Mouse (Mus musculus) left cerebral cortex, postnatal 25 days (tissue): ENCODE results near the gene Cog8. TPM values are rescaled to one million over a fixed set of nuclear protein-coding genes. Genes with fewer than 3 reads are reported as not detected.
"Not testable (repeated sequence)": the region's sequence is repeated elsewhere in the genome, so short reads cannot be mapped to it uniquely, and the experiment has no call there.

Experiments
- DNase-seq, 2 experiments: peaks; one replicate each; pipeline ENCODE4 v3.0.0; 2022; ENCODE audit warnings: low spot score in 2 of 2, mixed read lengths in 1 of 2
- intact Hi-C: fragments of 180-260 bp; cut with DNase I; formaldehyde crosslinking; loops from one replicate; pipeline ENCODE4 v1.15.1; 2025
- total RNA-seq, 2 experiments: library from RNA; stranded (reverse); gene quantifications; 2 replicates each; pipeline ENCODE4 v1.2.3; 2021

Gene Cog8
- total RNA-seq, 2 experiments from 2014 or later: 25.8 to 27.2 TPM

DNA sequence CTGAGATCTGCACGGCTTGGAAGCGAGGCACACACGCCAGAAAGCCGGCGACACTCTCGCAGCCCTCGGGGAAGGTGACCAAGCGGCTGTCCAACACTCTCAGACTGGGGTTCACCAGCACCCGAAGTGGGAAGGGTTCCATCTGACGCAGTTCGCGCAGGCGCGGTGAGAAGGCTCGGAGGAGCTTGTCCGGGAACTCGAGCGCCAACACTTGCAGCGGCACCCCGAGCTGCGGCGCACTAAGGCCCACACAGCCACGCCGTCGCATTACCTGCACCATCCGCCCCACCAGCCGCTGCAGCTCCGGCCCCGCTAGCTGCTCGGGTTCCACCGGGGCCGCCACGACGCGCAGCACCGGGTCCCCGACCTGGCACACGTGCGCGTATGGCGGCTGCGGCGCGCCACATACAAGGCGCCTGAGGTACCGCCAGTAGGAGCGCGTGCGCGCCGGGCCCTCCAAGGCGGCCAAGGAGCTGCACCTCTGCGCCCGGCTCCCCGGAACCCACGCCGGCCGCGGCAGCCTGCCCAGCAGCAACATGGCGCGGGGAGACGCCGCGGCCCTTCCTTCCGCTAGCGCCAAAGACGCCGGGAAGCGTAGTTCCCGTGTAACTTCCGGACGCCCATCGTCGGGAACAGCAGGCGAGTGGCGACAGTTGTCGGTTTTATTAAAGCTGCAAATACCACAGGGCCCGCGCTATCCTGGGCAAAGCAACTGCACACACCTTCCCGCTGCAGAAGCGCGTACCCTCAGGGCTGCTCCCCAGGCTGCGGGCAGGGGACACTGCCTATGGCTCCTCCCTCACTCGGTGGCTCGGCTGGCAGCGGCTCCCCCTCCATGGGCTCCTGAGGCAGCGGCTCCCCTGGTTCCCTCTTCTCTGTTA, 8.2 kb downstream of the Cog8 start, which contains the start of gene Pdf:
Gene Pdf, minus strand, starts transcription at position 554 of the 881 bp plus-strand sequence.
- DNase-seq: peak; percentile 89
- intact Hi-C loops: loop anchor here (1.0 kb wide), 2 partner anchors 8 to 17 kb away; partner anchors contain the start of genes Cog8, Nip7 and Vps4a

DNA sequence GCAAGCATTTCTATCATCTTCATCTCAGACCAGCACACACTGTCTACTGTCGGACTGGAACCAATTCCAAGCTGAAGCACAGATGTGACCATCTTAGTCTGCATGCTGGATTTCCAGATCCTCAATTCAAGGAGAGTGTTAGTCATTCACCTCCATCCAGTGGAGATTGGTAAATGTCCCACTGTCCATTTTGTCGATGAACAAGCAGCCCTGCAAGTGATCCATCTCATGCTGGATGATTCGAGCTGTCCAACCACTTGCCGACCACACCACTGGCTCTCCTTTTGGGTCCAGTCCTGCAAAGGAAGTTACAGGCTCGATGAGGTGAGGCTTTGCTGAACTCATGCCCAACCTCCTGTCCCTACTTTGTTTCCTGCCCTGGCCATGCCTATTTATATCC, 9.5 kb downstream of the Cog8 start:
- intact Hi-C loops: no loop called here
- DNase-seq: no peak

DNA sequence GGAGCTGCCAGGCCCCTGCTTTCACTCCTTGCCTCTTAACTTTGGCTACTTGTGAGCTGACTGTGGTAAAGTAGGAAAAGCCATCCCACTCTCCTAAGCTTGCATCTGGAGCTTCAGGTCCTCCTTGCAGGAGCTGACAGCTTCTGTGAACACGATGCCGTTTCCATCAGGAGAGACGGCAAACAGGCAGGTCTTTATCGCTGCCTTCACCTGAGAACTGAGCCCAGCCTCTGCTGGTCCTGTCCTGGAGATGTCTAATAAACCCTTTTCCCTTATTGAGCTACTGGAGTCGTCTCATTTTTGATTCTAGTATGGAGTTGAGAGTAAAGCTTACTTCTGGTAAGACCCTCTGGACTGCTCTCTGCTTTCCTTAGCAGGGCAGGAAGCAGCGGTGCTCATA, 11.0 kb downstream of the Cog8 start:
- DNase-seq: no peak
- intact Hi-C loops: no loop called here

DNA sequence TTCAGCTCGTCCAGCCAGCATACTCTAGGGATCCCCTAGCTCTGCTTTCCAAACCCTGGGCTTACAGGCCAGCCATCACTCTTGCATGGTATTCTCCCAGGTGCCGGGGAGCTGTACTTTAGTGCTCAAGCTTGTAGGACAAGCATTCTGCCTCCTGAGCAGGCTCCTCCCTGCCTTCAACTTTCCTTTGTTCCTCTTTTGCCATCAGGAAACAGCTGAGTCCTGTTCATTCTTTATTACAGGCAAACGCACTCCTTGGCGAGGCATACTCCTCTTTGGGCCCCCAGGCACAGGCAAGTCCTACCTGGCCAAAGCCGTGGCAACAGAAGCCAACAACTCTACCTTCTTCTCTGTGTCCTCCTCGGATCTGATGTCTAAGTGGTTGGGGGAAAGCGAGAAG, 15.9 kb downstream of the Cog8 start:
- intact Hi-C loops: no loop called here
- no peak for DNase-seq

DNA sequence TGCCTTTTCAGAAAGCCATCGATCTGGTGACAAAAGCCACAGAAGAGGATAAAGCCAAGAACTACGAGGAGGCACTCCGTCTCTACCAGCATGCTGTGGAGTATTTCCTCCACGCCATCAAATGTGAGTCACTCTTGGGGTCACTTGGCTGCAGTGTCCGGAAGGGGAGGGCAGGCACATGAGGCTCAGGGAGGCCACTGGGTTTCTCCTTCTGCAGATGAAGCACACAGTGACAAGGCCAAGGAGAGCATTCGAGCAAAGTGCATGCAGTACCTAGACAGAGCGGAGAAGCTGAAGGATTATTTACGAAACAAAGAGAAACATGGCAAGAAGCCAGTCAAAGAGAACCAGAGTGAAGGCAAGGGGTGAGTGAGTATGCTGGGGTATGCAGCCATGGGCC, 19.9 kb downstream of the Cog8 start:
- intact Hi-C loops: loop anchor here (10.0 kb wide), 1 partner anchor 352 kb away; the partner anchor contains the start of gene Tango6
- no peak for DNase-seq

DNA sequence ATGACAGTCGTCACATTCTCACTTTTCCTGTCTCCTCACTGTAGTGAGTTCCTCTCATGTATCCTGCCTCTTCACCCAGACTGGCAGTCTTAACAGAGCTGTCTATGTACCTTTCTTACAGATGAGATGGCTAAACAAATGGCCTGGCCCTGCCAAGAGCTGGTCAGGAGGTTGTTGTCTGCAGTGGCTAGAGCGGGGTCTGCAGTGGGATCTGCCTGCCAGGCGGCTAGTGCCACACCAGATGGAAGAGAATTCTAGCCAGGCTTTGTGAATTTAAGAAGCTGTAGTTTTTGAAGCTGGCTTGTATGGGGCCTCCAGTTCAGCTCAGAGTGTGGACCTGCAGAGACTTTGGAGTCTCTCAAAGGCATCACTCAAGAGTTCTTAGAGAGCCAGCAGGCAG, 20.8 kb downstream of the Cog8 start:
- intact Hi-C loops: loop anchor here (10.0 kb wide), 1 partner anchor 351 kb away; the partner anchor contains the start of gene Tango6
- DNase-seq: no peak

DNA sequence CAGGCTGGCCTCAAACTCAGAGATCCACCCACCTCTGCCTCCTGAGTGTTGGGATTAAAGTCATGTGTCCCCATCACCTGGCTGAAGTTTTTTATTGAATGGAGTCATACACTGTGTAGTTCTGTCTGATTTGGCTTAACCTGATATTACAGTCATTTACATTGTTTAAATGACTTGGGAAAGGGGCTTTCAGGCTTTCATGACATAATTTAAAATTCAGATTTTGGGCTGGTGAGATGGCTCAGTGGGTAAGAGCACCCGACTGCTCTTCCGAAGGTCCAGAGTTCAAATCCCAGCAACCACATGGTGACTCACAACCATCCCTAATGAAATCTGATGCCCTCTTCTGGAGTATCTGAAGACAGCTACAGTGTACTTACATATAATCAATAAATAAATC, 22.9 kb downstream of the Cog8 start:
- intact Hi-C loops: loop anchor here (10.0 kb wide), 1 partner anchor 349 kb away; the partner anchor contains the start of gene Tango6
- DNase-seq: not testable (repeated sequence)

DNA sequence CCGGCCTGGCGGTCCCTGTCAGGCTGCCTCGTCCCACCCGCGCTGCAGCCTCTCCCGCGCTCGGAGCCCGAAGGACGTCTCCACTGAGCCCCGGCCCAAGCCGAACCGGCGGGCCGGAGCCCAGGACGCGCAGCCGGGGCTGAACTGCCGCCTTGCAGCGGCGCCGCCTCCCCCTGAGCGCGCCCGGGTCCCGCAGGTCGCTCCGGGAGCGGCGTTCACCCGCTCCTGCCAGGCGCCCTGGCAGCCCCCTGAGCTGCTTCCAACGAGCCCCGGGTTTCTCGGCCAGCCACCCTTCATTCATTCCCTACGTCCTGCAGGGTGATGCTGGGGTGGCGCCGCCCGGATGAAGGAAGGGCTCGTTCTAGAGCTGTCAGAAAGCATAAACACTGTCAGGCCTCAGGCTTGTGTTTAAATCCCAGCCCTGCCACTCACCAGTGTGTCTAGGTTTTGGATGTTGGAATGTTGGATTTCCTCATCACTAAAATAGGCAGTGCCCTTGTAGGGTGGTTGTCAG, 24.9 kb downstream of the Cog8 start:
- intact Hi-C loops: loop anchor here (1.0 to 10.0 kb wide), 2 partner anchors 17 to 347 kb away; partner anchors contain the start of genes Pdf and Tango6
- DNase-seq: peak in 1 of 2 experiments; percentile 49

DNA sequence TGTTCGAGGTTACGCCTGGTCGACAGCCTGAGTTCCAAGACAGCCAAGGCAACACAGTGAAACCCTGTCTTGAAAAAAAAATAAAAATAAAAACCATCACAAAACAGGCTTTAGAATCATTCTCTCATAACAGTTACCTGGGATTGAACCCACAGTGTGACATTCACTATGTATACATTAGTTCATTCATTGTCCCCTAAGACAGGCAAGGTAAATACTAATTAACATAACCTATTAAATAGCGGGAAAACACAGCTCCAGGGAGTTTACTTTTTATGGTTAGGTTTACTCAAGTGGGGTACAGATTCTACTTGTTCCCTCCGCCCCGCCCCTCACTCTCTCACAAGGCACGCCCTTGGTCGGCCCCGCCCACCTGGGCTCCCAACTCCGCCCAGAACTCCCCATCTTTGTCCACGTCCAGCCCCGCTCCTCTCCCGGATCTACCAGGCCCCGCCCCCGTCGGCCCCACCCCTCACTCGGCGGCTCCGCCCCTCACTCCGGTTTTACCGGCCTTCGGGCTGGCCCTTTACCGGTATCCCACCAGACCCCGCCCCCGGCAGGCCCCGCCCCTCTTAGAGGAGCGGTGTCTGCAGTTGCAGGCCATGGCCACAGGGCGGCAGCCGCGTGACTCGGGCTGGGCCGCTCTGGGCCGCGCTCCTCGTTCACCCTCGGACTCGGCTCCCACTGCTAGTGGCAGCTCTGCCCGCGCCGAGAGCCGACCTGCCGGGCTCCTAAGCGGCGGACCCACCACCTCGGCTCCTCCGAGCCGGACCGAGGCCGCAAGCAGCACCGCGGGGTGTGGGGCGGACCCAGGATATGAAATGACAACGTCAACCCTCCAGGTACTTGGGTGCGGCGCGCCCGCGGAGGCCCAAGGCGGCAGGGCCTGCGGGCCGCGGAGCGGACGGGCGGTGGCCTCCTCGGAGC, 25.6 kb downstream of the Cog8 start, which contains the start of gene Vps4a:
Gene Vps4a, plus strand, starts transcription at position 573 of the 927 bp plus-strand sequence.
- peak; percentile 94 to 96 for DNase-seq
- intact Hi-C loops: loop anchor here (1.0 to 10.0 kb wide), 2 partner anchors 17 to 346 kb away; partner anchors contain the start of genes Pdf and Tango6

DNA sequence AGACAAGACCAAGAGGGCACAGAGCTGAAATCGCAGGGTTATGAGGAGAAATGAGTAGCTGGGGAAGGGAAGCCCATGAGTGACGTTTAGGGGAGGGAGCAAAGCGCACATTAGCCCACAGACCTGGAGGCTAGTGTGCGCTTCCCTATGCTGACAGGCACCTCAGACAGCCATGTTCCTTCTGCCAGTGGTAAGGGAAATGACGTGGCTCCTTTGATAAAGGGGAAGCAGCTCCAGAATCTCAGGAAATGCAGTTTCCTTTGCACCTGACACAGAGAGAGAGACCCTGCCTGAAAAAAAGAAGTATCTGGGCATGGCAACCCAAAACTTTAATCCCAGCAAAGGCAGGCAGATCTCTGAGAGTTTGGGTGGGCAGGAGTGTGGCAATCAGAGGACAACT, 26.4 kb downstream of the Cog8 start:
- DNase-seq: no peak
- intact Hi-C loops: loop anchor here (10.0 kb wide), 1 partner anchor 345 kb away; the partner anchor contains the start of gene Tango6

DNA sequence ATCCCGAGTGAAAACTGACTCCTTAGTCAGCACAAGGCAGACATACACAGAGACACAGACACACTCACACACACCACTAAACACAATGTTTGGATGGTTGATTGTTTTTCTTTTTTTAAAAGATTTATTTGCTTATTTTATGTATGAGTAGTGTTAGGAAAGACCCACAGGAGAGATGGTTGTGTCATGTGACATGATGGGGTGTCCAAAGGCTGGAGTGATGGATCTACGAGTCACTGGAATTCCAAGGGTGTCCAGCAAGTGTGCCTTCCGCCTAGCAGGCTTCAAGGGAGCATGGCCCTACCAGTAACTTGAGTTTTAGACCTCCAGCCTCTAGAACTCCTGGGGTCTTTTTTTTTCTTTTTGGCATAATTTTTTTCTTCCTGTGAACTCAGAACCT, 27.2 kb downstream of the Cog8 start:
- no peak for DNase-seq
- intact Hi-C loops: no loop called here

DNA sequence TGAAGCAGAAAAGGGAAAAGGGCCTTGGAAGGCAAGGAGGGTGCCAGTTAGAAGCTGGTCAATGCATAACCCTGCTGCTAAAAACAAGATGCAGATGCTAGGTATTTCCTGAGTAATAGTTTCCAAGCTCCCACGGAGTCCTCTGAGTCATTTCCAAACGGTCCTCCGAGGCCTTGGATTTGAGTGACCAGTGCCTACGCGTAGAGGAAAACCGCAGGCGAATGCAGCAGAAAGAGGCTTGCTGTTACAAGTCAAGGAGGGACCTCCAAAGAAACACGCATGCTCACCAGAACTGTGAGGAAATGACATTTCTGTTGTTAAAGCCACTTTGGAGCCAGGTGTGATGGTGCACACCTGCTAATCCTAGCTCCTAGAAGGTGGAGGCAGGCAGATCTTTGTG, 33.0 kb downstream of the Cog8 start:
- intact Hi-C loops: no loop called here
- DNase-seq: no peak

DNA sequence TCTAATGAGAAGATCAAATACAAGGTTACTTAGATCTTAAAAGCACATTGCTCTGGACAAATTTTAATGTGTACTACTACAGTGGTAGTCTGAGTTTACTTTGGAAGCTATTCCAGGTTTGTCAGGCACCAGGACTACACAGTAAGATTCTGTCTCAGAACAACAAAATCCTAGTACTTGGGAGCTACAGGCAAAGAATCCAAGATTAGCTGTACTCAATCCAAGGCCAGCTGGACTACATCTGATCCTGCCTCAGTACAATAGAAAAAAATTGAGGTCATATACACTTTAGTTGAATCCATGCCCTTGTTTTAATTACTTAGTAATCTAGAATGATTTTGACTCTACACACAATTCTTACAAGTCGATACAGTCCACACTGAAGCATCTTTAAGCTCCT, 41.6 kb downstream of the Cog8 start:
- DNase-seq: no peak
- intact Hi-C loops: no loop called here

DNA sequence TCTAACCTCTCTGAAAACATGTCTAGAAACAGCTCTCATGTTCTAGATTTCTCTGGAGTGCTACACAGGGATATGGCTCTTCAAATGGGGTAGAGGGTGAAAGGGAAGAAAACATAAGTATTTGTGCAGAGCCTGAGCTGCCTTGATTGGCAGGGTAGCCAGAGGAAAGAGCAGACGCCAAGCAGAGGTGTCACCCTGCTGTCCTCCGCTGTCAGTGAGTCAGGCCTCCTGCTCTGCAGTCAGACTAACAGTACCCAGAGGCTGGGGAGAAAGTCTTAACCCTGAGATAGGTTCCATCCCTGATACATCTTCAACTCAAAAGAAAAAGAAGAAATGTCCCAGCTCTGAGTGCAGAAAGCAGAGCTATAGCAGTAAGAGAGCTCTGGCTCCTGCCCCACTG, 43.8 kb downstream of the Cog8 start:
- no peak for DNase-seq
- intact Hi-C loops: no loop called here

DNA sequence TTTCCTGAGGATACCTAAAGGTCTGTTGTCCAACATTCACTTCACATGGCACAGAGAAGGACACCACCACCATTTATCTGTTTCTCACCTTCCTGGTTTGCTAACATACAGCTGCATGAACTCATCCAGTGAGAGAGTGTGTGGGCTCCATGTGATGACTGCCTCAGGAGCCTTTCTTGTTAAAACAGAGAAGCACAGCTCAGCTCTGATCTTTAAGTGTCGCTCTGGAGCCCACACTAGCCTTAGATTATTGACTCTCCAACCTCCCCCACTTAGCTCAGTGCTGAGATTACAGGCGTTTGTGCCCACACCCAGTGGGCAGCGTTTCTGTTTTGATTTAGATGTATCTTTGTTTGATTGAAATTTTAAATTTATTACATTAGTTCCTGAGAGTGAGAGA, 48.7 kb downstream of the Cog8 start:
- intact Hi-C loops: no loop called here
- DNase-seq: peak; percentile 31 to 70

DNA sequence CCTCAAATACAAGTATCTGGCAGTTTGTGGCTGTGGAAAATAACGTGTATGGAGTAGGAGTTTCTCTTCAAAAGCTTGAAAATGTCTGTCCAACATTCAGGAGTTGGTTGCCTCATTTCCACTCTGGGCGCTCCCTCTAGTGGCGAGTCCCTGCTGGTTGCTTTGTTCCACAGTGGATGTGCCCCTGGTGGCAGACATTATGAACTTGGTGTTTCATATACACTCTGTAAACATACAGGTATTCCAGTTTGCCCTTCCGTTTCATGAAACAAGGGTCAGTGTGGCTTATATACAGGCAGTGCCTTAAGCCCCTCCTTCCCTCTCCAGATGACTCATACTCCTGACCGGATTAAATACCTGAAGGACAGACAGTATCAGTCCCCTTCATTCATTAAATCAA, 54.0 kb downstream of the Cog8 start:
- intact Hi-C loops: loop anchor here (1.0 to 5.0 kb wide), 3 partner anchors 75 to 304 kb away; no protein-coding TSS in a partner anchor
- peak; percentile 84 to 92 for DNase-seq

DNA sequence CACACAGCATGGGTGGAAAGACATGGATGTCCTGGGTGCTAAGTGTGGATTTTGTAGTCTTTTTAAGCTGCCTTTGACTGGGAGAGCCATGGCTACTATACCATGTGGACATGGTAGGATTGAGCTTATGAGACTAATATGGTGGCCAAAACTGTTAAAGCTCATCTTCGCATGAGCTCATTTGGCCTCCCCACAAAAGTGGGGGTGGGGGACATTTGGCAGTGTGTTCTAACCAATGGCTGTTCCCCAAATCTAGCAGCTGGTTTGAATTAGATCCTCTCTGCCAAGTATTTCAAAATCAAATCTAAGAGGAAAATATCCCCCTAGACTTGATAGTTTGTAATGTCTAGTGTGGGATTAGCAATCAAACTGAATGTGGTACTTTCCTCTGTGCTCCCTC, 57.4 kb downstream of the Cog8 start:
- intact Hi-C loops: no loop called here
- DNase-seq: no peak

DNA sequence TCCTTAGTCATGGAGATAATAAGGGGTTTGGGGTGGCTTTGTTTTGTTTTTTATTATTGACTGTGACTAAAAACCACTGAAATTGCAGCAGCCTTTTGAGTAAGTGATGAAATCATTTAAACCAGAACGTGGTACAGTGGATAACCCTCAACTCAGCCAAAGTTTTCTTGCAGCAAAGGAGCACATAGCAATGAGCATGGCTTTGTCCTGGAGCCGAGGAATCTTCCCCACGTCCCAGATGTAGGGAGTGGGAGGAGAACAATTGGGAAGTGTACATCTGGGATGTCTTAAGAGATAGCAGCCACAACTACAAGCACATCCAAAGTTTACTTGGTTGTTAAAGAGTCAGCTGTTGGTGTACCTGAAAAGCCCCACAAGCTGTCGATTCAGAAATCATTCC, 59.1 kb downstream of the Cog8 start:
- DNase-seq: no peak
- intact Hi-C loops: no loop called here

DNA sequence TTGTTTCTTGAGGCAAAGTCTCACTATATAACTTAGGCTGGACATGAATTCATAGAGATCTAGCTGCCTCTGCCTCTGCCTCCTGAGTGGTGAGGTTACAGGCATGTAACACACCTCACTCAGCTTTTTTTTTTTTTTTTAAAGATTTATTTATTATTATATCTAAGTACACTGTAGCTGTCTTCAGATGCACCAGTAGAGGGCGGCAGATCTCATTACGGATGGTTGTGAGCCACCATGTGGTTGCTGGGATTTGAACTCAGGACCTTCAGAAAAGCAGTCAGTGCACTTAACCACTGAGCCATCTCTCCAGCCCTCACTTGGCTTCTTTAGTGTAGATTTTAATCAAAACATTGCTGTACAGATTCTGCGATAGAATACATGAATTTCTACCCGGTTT, 60.1 kb downstream of the Cog8 start:
- DNase-seq, intact Hi-C loops: not testable (repeated sequence)
